ENCODE assay signal across 28 mouse cellular contexts in the genomic region with DNA sequence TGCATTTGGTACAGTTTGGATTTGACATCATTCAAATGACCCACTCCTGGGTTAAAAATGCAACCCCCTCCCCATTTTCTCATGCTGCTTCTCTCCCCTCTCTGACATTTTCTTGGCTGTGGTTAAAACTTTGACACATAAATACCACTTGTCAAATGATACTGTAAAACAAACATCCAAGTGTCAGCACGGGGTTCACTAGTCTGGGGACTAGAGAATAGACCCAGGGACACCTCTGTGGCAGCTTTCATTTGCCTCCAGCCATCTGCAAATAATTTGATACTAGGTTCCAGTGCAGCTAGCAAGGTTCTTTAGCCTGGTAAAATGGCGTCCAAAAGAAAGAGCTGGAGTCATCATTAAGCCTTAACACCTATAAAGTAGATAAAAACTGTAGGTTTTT.
"Had no signal": no experiment of that assay in that cellular context is flagged by ENCODE, and none has a peak within 500 bp of the region (broad histone marks: within the 10 kb centered on the region; RNA-seq: fewer than 3 reads in every experiment).

No protein-coding gene starts in this region.

- DNase-seq: gastrocnemius, adult 2 months; gastrocnemius, postnatal 10 days; gastrocnemius, postnatal 25 days; heart, adult 18-20 months; heart, postnatal 10 days; heart, postnatal 4 days; kidney, adult 11 months; kidney, adult 2 months; kidney, adult 9 months; kidney, postnatal 14 days; kidney, postnatal 36 days; layer of hippocampus, adult 9-11 months; layer of hippocampus, postnatal 36 days; left cerebral cortex, postnatal 4 days; liver, embryonic 13.5 days had no signal

- ATAC-seq: hindbrain, postnatal 0 days; intestine, embryonic 16.5 days had no signal

- H3K36me3 ChIP-seq: heart, embryonic 10.5 days; heart, embryonic 12.5 days; hindbrain, embryonic 10.5 days; hindbrain, embryonic 12.5 days; kidney, embryonic 15.5 days; limb, embryonic 13.5 days; limb, embryonic 15.5 days; liver, embryonic 13.5 days; liver, embryonic 15.5 days had no signal

- H3K27me3 ChIP-seq: heart, embryonic 12.5 days; hindbrain, embryonic 12.5 days; kidney, embryonic 15.5 days; limb, embryonic 13.5 days; limb, embryonic 15.5 days; liver, embryonic 13.5 days; liver, embryonic 15.5 days had no signal

- H3K9me3 ChIP-seq: heart, embryonic 10.5 days; heart, embryonic 12.5 days; hindbrain, embryonic 10.5 days; hindbrain, embryonic 12.5 days; kidney, embryonic 15.5 days; limb, embryonic 13.5 days; limb, embryonic 15.5 days; liver, embryonic 13.5 days; liver, embryonic 15.5 days had no signal

- H3K4me3 ChIP-seq: gastrocnemius, adult 2 months; heart, embryonic 10.5 days; heart, embryonic 12.5 days; hindbrain, embryonic 10.5 days; hindbrain, embryonic 12.5 days; kidney, embryonic 15.5 days; limb, embryonic 13.5 days; limb, embryonic 15.5 days; liver, embryonic 13.5 days; liver, embryonic 15.5 days had no signal

- H3K4me2 ChIP-seq: heart, embryonic 12.5 days; hindbrain, embryonic 12.5 days; hindbrain, embryonic 14.5 days; kidney, embryonic 15.5 days; limb, embryonic 13.5 days; limb, embryonic 15.5 days; liver, embryonic 11.5 days; liver, embryonic 13.5 days; liver, embryonic 15.5 days had no signal

- H3K9ac ChIP-seq: heart, embryonic 12.5 days; hindbrain, embryonic 12.5 days; hindbrain, embryonic 14.5 days; kidney, embryonic 15.5 days; limb, embryonic 13.5 days; limb, embryonic 15.5 days; liver, embryonic 13.5 days; liver, embryonic 15.5 days had no signal

- H3K27ac ChIP-seq: gastrocnemius, adult 2 months; heart, embryonic 10.5 days; hindbrain, embryonic 10.5 days; hindbrain, embryonic 12.5 days; hindbrain, embryonic 14.5 days; hindbrain, postnatal 0 days; kidney, embryonic 15.5 days; kidney, postnatal 0 days; limb, embryonic 13.5 days; limb, embryonic 15.5 days; liver, embryonic 13.5 days; liver, embryonic 15.5 days had no signal

- H3K4me1 ChIP-seq: hindbrain, embryonic 10.5 days; hindbrain, embryonic 12.5 days; kidney, embryonic 15.5 days; limb, embryonic 13.5 days; limb, embryonic 15.5 days; liver, embryonic 13.5 days; liver, embryonic 15.5 days had no signal
